7 mouse cellular contexts compared by ENCODE assay signal in genomic region chr12:101975601-101976571, GRCm38 (mm10). TPM values are rescaled to one million over a fixed set of nuclear protein-coding genes. Genes with fewer than 3 reads are reported as not detected.
DNase-seq lines count a peak whose midpoint lies in the region; ATAC-seq lines count a peak whose summit lies in the region.

Gene Cpsf2 (plus strand): TSS chr12:101975988.

- H3K4me3 ChIP-seq in intestine, embryonic 15.5 days (replicated peaks), result peak within 1 kb of the TSS; percentile 90
- H3K4me3 ChIP-seq in midbrain, embryonic 10.5 days, result peak within 1 kb of the TSS; percentile 98

- no peaks in the 10 kb centered on the region for H3K36me3 ChIP-seq in intestine, embryonic 15.5 days
- H3K36me3 ChIP-seq in midbrain, embryonic 10.5 days, result peaks cover 26% of the 10 kb centered on the region

- peak; percentile 98 for ATAC-seq in intestine, embryonic 15.5 days

- H3K9me3 ChIP-seq in intestine, embryonic 15.5 days, result no peaks in the 10 kb centered on the region
- H3K9me3 ChIP-seq in midbrain, embryonic 10.5 days (replicated peaks), result no peaks in the 10 kb centered on the region

- peak within 1 kb of the TSS; percentile 92 for H3K9ac ChIP-seq in intestine, embryonic 15.5 days

- peak within 1 kb of the TSS; percentile 95 for H3K27ac ChIP-seq in intestine, embryonic 15.5 days
- peak within 1 kb of the TSS; percentile 99 for H3K27ac ChIP-seq in midbrain, embryonic 10.5 days (replicated peaks)

- peak within 1 kb of the TSS; percentile 63 for H3K4me2 ChIP-seq in intestine, embryonic 15.5 days (replicated peaks)

- intact Hi-C loops in left cerebral cortex, postnatal 25 days (cut with DNase I), result loop anchor here (2.0 to 10.0 kb wide), 2 partner anchors 493 to 769 kb away; partner anchors contain the start of genes Golga5, Moap1 and Tmem251

- no peaks in the 10 kb centered on the region for H3K27me3 ChIP-seq in intestine, embryonic 15.5 days (replicated peaks)
- H3K27me3 ChIP-seq in midbrain, embryonic 10.5 days (ENCODE audit: low read depth, poor library complexity, severe bottlenecking), result no peaks in the 10 kb centered on the region

- WGBS in intestine, embryonic 15.5 days, result under 1% methylated on average over 77 of the region's 77 CpGs
- WGBS in midbrain, embryonic 10.5 days, result under 1% methylated on average over 77 of the region's 77 CpGs

- DNase-seq in adrenal gland, adult (ENCODE audit: inconsistent age in 2 of 2, low spot score in 1 of 2), result peak; percentile 90 to 98
- DNase-seq in embryo, embryonic 10.5 days (ENCODE audit: low spot score), result peak; percentile 87
- DNase-seq in gastrocnemius, postnatal 25 days, result peak; percentile 74
- DNase-seq in left cerebral cortex, postnatal 25 days (ENCODE audit: low spot score in 2 of 2), result peak; percentile 88 to 91
- DNase-seq in midbrain, embryonic 10.5 days (ENCODE audit: low spot score), result peak; percentile 91
- peak; percentile 79 for DNase-seq in right cerebral cortex, postnatal 4 days

- H3K4me1 ChIP-seq in intestine, embryonic 15.5 days (replicated peaks), result peaks cover 9% of the 10 kb centered on the region
- peaks cover 21% of the 10 kb centered on the region for H3K4me1 ChIP-seq in midbrain, embryonic 10.5 days

RNA-seq across cellular contexts. Expression of gene Cpsf2, which starts in this region (rescaled TPM):
- total RNA-seq in gastrocnemius, postnatal 25 days (2021), result 1 to 10 TPM; 8.9 to 9.6 TPM
- 24.7 and 27.1 TPM in 2 replicates for polyA plus RNA-seq in intestine, embryonic 15.5 days (2015; fragmentation: Nextera tagmentation; extraction: Ambion mirVana)
- 10 to 100 TPM; 27.7 to 28.1 TPM for total RNA-seq in left cerebral cortex, postnatal 25 days (2021)
- 38.9 and 39.5 TPM in 2 replicates for polyA plus RNA-seq in midbrain, embryonic 10.5 days (2016; fragmentation: Nextera tagmentation; extraction: Ambion mirVana)

Comparison
In these comparisons a context has a peak if more than half of its experiments do, and no peak if none do; other contexts are left out.
1. Peak in every context shown above with its lines: DNase-seq, ATAC-seq, H3K4me3 ChIP-seq and H3K27ac ChIP-seq.